Mouse (Mus musculus) liver, postnatal 0 days (tissue): ENCODE measurements around the gene Zfp541. TPM values are rescaled to one million over a fixed set of nuclear protein-coding genes. Genes with fewer than 3 reads are reported as not detected.

ENCODE experiments used
- ATAC-seq: fragments of 200-750 bp; cut with Nextera tagmentation; 2 replicates; pipeline ENCODE4 v1.8.0; 2017; ENCODE audit warnings: mild to moderate bottlenecking, moderate library complexity
- DNase-seq: peaks from one replicate; pipeline ENCODE4 v3.0.0-alpha.2; 2016
- H3K27ac ChIP-seq: fragments of 300-500 bp; sonication (generic); 2 replicates; pipeline ENCODE4 v1.5.1; 2014; ENCODE audit warnings: antibody characterized with exemption, moderate library complexity, mild to moderate bottlenecking, low read depth
- H3K27me3 ChIP-seq: fragments of 300-500 bp; sonication (generic); 2 replicates; pipeline ENCODE4 v1.6.1; 2014; ENCODE audit warnings: low read length, control low read depth, mixed read lengths; ENCODE audit not compliant: insufficient read depth
- H3K36me3 ChIP-seq: fragments of 300-500 bp; sonication (generic); replicated peaks from 2 replicates; pipeline ENCODE4 v1.6.1; 2014; ENCODE audit warnings: mild to moderate bottlenecking, control low read depth, low read length, moderate library complexity, mixed read lengths; ENCODE audit not compliant: insufficient read depth
- H3K4me1 ChIP-seq: fragments of 300-500 bp; sonication (generic); 2 replicates; pipeline ENCODE4 v1.6.1; 2014; ENCODE audit warnings: antibody characterized with exemption, mild to moderate bottlenecking, control low read depth; ENCODE audit not compliant: insufficient read depth
- H3K4me2 ChIP-seq: fragments of 300-500 bp; sonication (generic); 2 replicates; pipeline ENCODE4 v1.6.1; 2014; ENCODE audit warnings: low read depth, mild to moderate bottlenecking, low read length, moderate library complexity, mixed read lengths
- H3K4me3 ChIP-seq: fragments of 300-500 bp; sonication (generic); 2 replicates; pipeline ENCODE4 v1.5.1; 2014; ENCODE audit warnings: low read depth, low read length
- H3K9ac ChIP-seq: fragments of 300-500 bp; sonication (generic); replicated peaks from 2 replicates; pipeline ENCODE4 v1.6.1; 2014; ENCODE audit warnings: mild to moderate bottlenecking, moderate library complexity
- H3K9me3 ChIP-seq: fragments of 300-500 bp; sonication (generic); 2 replicates; pipeline ENCODE4 v1.6.1; 2016; ENCODE audit warnings: mild to moderate bottlenecking, control low read depth, low read length, mixed read lengths
- CTCF ChIP-seq: sonication (generic); IDR thresholded peaks from 2 replicates; pipeline ENCODE4 v1.5.1; 2016; ENCODE audit warnings: antibody characterized with exemption, low read depth
- EP300 ChIP-seq: IDR thresholded peaks from 2 replicates; pipeline ENCODE4 v1.6.1; 2016; ENCODE audit warnings: antibody characterized with exemption, low read depth, mild to moderate bottlenecking
- WGBS: fragments of 180-500 bp; shearing (Covaris S2); extraction: QIAGEN DNeasy Blood & Tissue Kit; methylation state at CpG from one replicate; pipeline ENCODE4 v1.1.7; 2014; ENCODE audit not compliant: insufficient replicate concordance; 5-methylcytosine and 5-hydroxymethylcytosine counted together
- polyA plus RNA-seq: library from polyadenylated mRNA; unstranded; fragments of >200 nt; fragmentation: Nextera tagmentation; extraction: Ambion mirVana; gene quantifications from 2 replicates; pipeline ENCODE4 v1.2.1, GENCODE M21; 2015

Zfp541 gene
- polyA plus RNA-seq, 1 experiment from 2014 or later: not detected

- WGBS: 28% methylated on average over 9 of the region's 9 CpGs
- DNase-seq (peak; percentile 52), ATAC-seq (peak; percentile 62)
- Histone ChIP-seq H3K9ac (0 out of 2 replicates have a peak overlapping the region, but pooled peaks have one; percentile 11), H3K27me3 (no peaks in the 10 kb centered on the region), H3K27ac (peak overlapping the region; percentile 60), H3K4me2 (peak overlapping the region; percentile 45), H3K9me3 (no peaks in the 10 kb centered on the region), H3K4me1 (peaks cover 64% of the 10 kb centered on the region), H3K36me3 (no peaks in the 10 kb centered on the region), H3K4me3 (peak overlapping the region; percentile 15; the same call in 1 of the 2 replicates)
- TF ChIP-seq CTCF (no peak), EP300 (no peak)
These were observed 43.4 kb upstream of the Zfp541 start for GRCm38 (mm10) chr7:16018016-16018810.

GRCm38 (mm10) chr7:16019256-16020094, 42.1 kb upstream of the Zfp541 start:
- H3K36me3 ChIP-seq: no peaks in the 10 kb centered on the region
- H3K4me2 ChIP-seq: 0 out of 2 replicates have a peak overlapping the region, but pooled peaks have one; percentile 45
- TF ChIP-seq EP300 (no peak), CTCF (no peak)
- H3K27ac ChIP-seq: peak overlapping the region; percentile 62
- ATAC-seq (no peak), DNase-seq (no peak)
- no peaks in the 10 kb centered on the region for H3K9me3 ChIP-seq
- no peaks in the 10 kb centered on the region for H3K27me3 ChIP-seq
- WGBS: 61% methylated on average over 5 of the region's 5 CpGs
- H3K4me3 ChIP-seq: no peak overlapping the region
- H3K4me1 ChIP-seq: peaks cover 53% of the 10 kb centered on the region
- H3K9ac ChIP-seq: no peak overlapping the region

GRCm38 (mm10) chr7:16024603-16025222, 36.9 kb upstream of the Zfp541 start:
- TF ChIP-seq EP300 (no peak), CTCF (no peak)
- H3K9ac ChIP-seq: no peak overlapping the region
- 71% methylated on average over 8 of the region's 8 CpGs for WGBS
- no peaks in the 10 kb centered on the region for H3K9me3 ChIP-seq
- H3K4me3 ChIP-seq: no peak overlapping the region
- no peaks in the 10 kb centered on the region for H3K27me3 ChIP-seq
- peaks cover 23% of the 10 kb centered on the region for H3K4me1 ChIP-seq
- no peak overlapping the region for H3K27ac ChIP-seq
- H3K4me2 ChIP-seq: no peak overlapping the region
- DNase-seq (no peak), ATAC-seq (no peak)
- no peaks in the 10 kb centered on the region for H3K36me3 ChIP-seq

GRCm38 (mm10) chr7:16028102-16028927, 33.3 kb upstream of the Zfp541 start:
- Histone ChIP-seq H3K27ac (no peak overlapping the region), H3K4me2 (no peak overlapping the region), H3K9me3 (no peaks in the 10 kb centered on the region), H3K27me3 (no peaks in the 10 kb centered on the region), H3K4me3 (no peak overlapping the region), H3K4me1 (peaks cover 17% of the 10 kb centered on the region), H3K36me3 (no peaks in the 10 kb centered on the region; the same call in 1 of the 2 replicates), H3K9ac (no peak overlapping the region)
- no peak for TF ChIP-seq EP300
- DNase-seq (no peak), ATAC-seq (no peak)
- WGBS: 74% methylated on average over 6 of the region's 6 CpGs

- H3K27me3 ChIP-seq: no peaks in the 10 kb centered on the region
- no peak overlapping the region for H3K4me2 ChIP-seq
- no peaks in the 10 kb centered on the region for H3K9me3 ChIP-seq
- H3K9ac ChIP-seq: no peak overlapping the region
- no peak for ATAC-seq
- peaks cover 23% of the 10 kb centered on the region for H3K4me1 ChIP-seq
- H3K27ac ChIP-seq: no peak overlapping the region
- H3K4me3 ChIP-seq: no peak overlapping the region
- H3K36me3 ChIP-seq: no peaks in the 10 kb centered on the region; the same call in 1 of the 2 replicates
- 0 out of 2 replicates have a peak, but pooled peaks have one; percentile 15 for TF ChIP-seq CTCF
- no peak for TF ChIP-seq EP300
- 89% methylated on average over 4 of the region's 4 CpGs for WGBS
- DNase-seq: no peak
These were observed 30.5 kb upstream of the Zfp541 start for GRCm38 (mm10) chr7:16031072-16031471.
